Mouse (Mus musculus): ENCODE data around the gene Adra2c. TPM values are rescaled to one million over a fixed set of nuclear protein-coding genes. Genes with fewer than 3 reads are reported as not detected.

The Adra2c gene
- total RNA-seq, 2 experiments from 2014 or later = 0.14 to 0.18 TPM

- DNase-seq = no peak
Measured at GRCm38 (mm10) chr5:35311738-35312250, 33.7 kb downstream of the Adra2c start.

- no peak for DNase-seq
Measured at GRCm38 (mm10) chr5:35313231-35313821, 35.2 kb downstream of the Adra2c start.

GRCm38 (mm10) chr5:35313826-35314586 is 35.9 kb downstream of the Adra2c start:
- DNase-seq = no peak

GRCm38 (mm10) chr5:35314629-35315028 is 36.5 kb downstream of the Adra2c start:
- DNase-seq = no peak

- DNase-seq = no peak
Measured at GRCm38 (mm10) chr5:35315204-35315603, 37.1 kb downstream of the Adra2c start.

GRCm38 (mm10) chr5:35320650-35321049 is 42.5 kb downstream of the Adra2c start:
- DNase-seq = peak; percentile 71

- no peak for DNase-seq
Measured at GRCm38 (mm10) chr5:35330822-35331221, 52.7 kb downstream of the Adra2c start.

Other genes starting within 250 kb of the Adra2c start
- 1 to 10 TPM in 1 of 2 experiments, under 1 TPM in 1; 0.40 to 1.1 TPM for gene Hgfac, start 236.8 kb upstream of the Adra2c start, total RNA-seq (2021)
- 10 to 100 TPM; 25.8 to 30.4 TPM for gene Dok7, start 221.6 kb upstream of the Adra2c start, total RNA-seq (2021)
- 10 to 100 TPM; 37.2 to 42.7 TPM for gene Lrpap1, start 172.6 kb upstream of the Adra2c start, total RNA-seq (2021)
- not detected for gene Hmx1, start 110.8 kb downstream of the Adra2c start, total RNA-seq (2021)
- gene Cpz, start 247.4 kb downstream of the Adra2c start, total RNA-seq (2021) = 10 to 100 TPM; 18.3 to 26.3 TPM